ENCODE assay signal across 10 mouse cellular contexts in the genomic region with DNA sequence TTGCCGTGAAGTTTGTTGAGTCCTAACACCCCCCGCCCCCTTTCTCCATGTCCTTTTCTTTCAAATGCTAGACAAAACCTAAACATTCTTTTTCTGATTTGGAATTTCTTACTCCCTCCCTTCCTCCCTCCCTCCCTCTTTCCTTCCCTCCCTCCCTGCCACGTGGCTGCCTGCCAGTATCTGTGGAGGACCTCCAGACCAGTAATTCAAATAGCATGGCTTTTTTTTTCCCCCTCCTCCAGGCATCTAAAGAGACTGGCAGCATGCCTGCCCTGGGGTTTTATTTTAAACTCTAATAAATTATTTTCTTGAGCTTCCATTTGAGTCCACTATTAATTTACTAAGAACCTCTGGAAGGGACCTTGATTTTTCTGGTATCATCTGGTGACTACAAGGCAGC. TPM values are rescaled to one million over a fixed set of nuclear protein-coding genes. Genes with fewer than 3 reads are reported as not detected.
DNase-seq lines count a peak whose midpoint lies in the region; ATAC-seq and TF ChIP-seq lines count a peak whose summit lies in the region.
"Had no signal": no experiment of that assay in that cellular context is flagged by ENCODE, and none has a peak within 500 bp of the region (broad histone marks: within the 10 kb centered on the region; RNA-seq: fewer than 3 reads in every experiment).

No protein-coding gene starts in this region.

- H3K36me3 ChIP-seq in limb, embryonic 11.5 days (ENCODE audit: control insufficient read depth, insufficient read depth, low read length) = no peaks in the 10 kb centered on the region
- no peaks in the 10 kb centered on the region for H3K36me3 ChIP-seq in limb, embryonic 10.5 days
- H3K36me3 ChIP-seq: neural tube, embryonic 12.5 days had no signal

- no peak overlapping the region for H3K4me2 ChIP-seq in limb, embryonic 11.5 days (ENCODE audit: low read depth, severe bottlenecking)
- H3K4me2 ChIP-seq: neural tube, embryonic 12.5 days had no signal

- TF ChIP-seq CTCF in left cerebral cortex, adult 2 months (IDR thresholded peaks at IDR 0.05) = no peak

- intact Hi-C loops in left cerebral cortex, adult 2 months (cut with DNase I) = loop anchor here (10.0 kb wide), 1 partner anchor 1441 kb away; no protein-coding TSS in a partner anchor

- no peak overlapping the region for H3K9ac ChIP-seq in limb, embryonic 11.5 days (ENCODE audit: low read length)
- H3K9ac ChIP-seq: neural tube, embryonic 12.5 days had no signal

- H3K27ac ChIP-seq in limb, embryonic 11.5 days (replicated peaks; ENCODE audit: low read depth, low read length) = no peak overlapping the region
- no peak overlapping the region for H3K27ac ChIP-seq in limb, embryonic 10.5 days
- H3K27ac ChIP-seq in left cerebral cortex, adult 2 months = no peak overlapping the region
- H3K27ac ChIP-seq: neural tube, embryonic 12.5 days had no signal

- H3K9me3 ChIP-seq in limb, embryonic 11.5 days (ENCODE audit: control insufficient read depth, low read length) = no peaks in the 10 kb centered on the region
- H3K9me3 ChIP-seq in limb, embryonic 10.5 days (replicated peaks) = no peaks in the 10 kb centered on the region
- H3K9me3 ChIP-seq: neural tube, embryonic 12.5 days had no signal

- ATAC-seq in limb, embryonic 11.5 days (ENCODE audit: insufficient number of reproducible peaks, low FRiP score, low TSS enrichment, low read depth) = no peak

- H3K4me1 ChIP-seq in limb, embryonic 11.5 days (ENCODE audit: control insufficient read depth, insufficient read depth, low read length) = no peaks in the 10 kb centered on the region
- H3K4me1 ChIP-seq in limb, embryonic 10.5 days = no peaks in the 10 kb centered on the region
- H3K4me1 ChIP-seq: neural tube, embryonic 12.5 days had no signal

- 64% methylated on average over 3 of the region's 3 CpGs for WGBS in limb, embryonic 11.5 days
- 66% methylated on average over 3 of the region's 3 CpGs for WGBS in limb, embryonic 10.5 days

- no peaks in the 10 kb centered on the region for H3K27me3 ChIP-seq in limb, embryonic 11.5 days (ENCODE audit: control insufficient read depth, insufficient read depth, low read length)
- H3K27me3 ChIP-seq in limb, embryonic 10.5 days (ENCODE audit: low read depth, poor library complexity, severe bottlenecking) = no peaks in the 10 kb centered on the region
- H3K27me3 ChIP-seq: neural tube, embryonic 12.5 days had no signal

- H3K4me3 ChIP-seq in limb, embryonic 11.5 days (ENCODE audit: low read depth, low read length) = no peak overlapping the region
- no peak overlapping the region for H3K4me3 ChIP-seq in limb, embryonic 10.5 days
- H3K4me3 ChIP-seq in left cerebral cortex, adult 2 months = no peak overlapping the region
- H3K4me3 ChIP-seq: neural tube, embryonic 12.5 days had no signal

- peak; percentile 29 to 69 for DNase-seq in cerebellum, postnatal 10 days
- no peak for DNase-seq in cerebellum, adult 11-12 months
- DNase-seq in limb, embryonic 11.5 days (ENCODE audit: low spot score) = peak; percentile 18
- DNase-seq in limb, embryonic 10.5 days (ENCODE audit: low spot score) = no peak
- peak; percentile 40 to 65 for DNase-seq in kidney, adult 8-10 months
- DNase-seq in lung, postnatal 14 days = peak; percentile 60
- DNase-seq in MN1 (ENCODE audit: low spot score) = no peak
- no peak for DNase-seq in left cerebral cortex, adult 2 months (ENCODE audit: extremely low spot score in 1 of 2, low spot score in 2 of 2)

RNA-seq across cellular contexts. Expression of a gene that starts 20.6 kb away (rescaled TPM):
- polyA plus RNA-seq in limb, embryonic 11.5 days (2014; fragmentation: Nextera tagmentation; extraction: Ambion mirVana) = 0.24 TPM in 1 of 2 replicates, not detected in the other
- polyA plus RNA-seq in limb, embryonic 10.5 days (2016; fragmentation: Nextera tagmentation; extraction: Ambion mirVana) = not detected in 2 replicates
- total RNA-seq in left cerebral cortex, adult 2 months (2021) = not detected
- total RNA-seq: layer of hippocampus, adult 8-10 months had no signal
- polyA plus RNA-seq: neural tube, embryonic 12.5 days had no signal

Comparison
In these comparisons a context has a peak if more than half of its experiments do, and no peak if none do; other contexts are left out.
1. DNase-seq: peak in cerebellum, postnatal 10 days (2 of 2), limb, embryonic 11.5 days (single experiment), kidney, adult 8-10 months (2 of 2) and lung, postnatal 14 days (single experiment); none in cerebellum, adult 11-12 months (single experiment), limb, embryonic 10.5 days (single experiment), MN1 (single experiment) and left cerebral cortex, adult 2 months (0 of 2).